Comparison of ENCODE assay signal across 25 mouse cellular contexts in the genomic region with DNA sequence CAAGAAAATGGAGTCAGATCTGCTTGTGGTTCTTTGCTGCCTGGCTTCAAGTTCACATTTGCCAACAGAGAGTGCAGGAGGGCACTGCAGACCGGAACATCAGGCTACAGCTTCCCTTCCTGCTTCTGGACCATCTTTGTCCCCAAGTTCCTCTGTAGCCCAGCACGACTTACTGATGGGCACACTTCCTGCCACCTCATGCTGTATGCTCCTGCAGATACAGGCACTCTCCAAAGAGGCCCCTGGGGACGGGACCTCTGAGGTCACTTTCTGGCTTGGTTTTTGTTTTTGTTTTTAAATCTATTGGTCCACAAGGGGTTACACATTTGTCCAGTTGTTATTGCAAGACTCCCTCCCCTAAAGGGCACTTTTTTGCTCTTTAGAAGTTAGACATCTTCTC. TPM values are rescaled to one million over a fixed set of nuclear protein-coding genes. Genes with fewer than 3 reads are reported as not detected.
DNase-seq lines count a peak whose midpoint lies in the region; ATAC-seq lines count a peak whose summit lies in the region.
"Had no signal": no experiment of that assay in that cellular context is flagged by ENCODE, and none has a peak within 500 bp of the region (broad histone marks: within the 10 kb centered on the region; RNA-seq: fewer than 3 reads in every experiment).

No protein-coding gene starts in this region.

- H3K9ac ChIP-seq in kidney, embryonic 14.5 days (ENCODE audit: low read depth, low read length) = no peak overlapping the region
- H3K9ac ChIP-seq in liver, embryonic 12.5 days = no peak overlapping the region
- H3K9ac ChIP-seq in midbrain, embryonic 11.5 days (ENCODE audit: low read length) = no peak overlapping the region
- H3K9ac ChIP-seq: limb, embryonic 13.5 days had no signal

- no peak overlapping the region for H3K4me2 ChIP-seq in kidney, embryonic 14.5 days (replicated peaks; ENCODE audit: low read depth, low read length)
- H3K4me2 ChIP-seq in liver, embryonic 12.5 days = no peak overlapping the region
- H3K4me2 ChIP-seq in midbrain, embryonic 11.5 days = no peak overlapping the region
- H3K4me2 ChIP-seq: limb, embryonic 13.5 days had no signal

- H3K27me3 ChIP-seq in kidney, embryonic 14.5 days (ENCODE audit: control insufficient read depth, insufficient read depth, low read length) = no peaks in the 10 kb centered on the region
- H3K27me3 ChIP-seq in liver, embryonic 12.5 days (replicated peaks) = no peaks in the 10 kb centered on the region
- H3K27me3 ChIP-seq in midbrain, embryonic 11.5 days (ENCODE audit: control insufficient read depth, insufficient read depth, low read length) = no peaks in the 10 kb centered on the region
- H3K27me3 ChIP-seq: limb, embryonic 13.5 days had no signal

- H3K9me3 ChIP-seq in kidney, embryonic 14.5 days (ENCODE audit: control insufficient read depth, low read length) = no peaks in the 10 kb centered on the region
- H3K9me3 ChIP-seq in liver, embryonic 12.5 days (replicated peaks) = no peaks in the 10 kb centered on the region
- H3K9me3 ChIP-seq in midbrain, embryonic 11.5 days (ENCODE audit: control insufficient read depth, low read length) = no peaks in the 10 kb centered on the region
- H3K9me3 ChIP-seq: G1E; heart, embryonic 10.5 days; limb, embryonic 13.5 days had no signal

- DNase-seq in adrenal gland, postnatal 14 days = peak; percentile 37
- no peak for DNase-seq in adrenal gland, adult 2 months
- DNase-seq in kidney, adult 11 months = peak; percentile 19
- DNase-seq in liver = no peak
- no peak for DNase-seq in midbrain, embryonic 11.5 days (ENCODE audit: low spot score, missing footprints)
- DNase-seq: adrenal gland, postnatal 25 days; cerebellum, adult 11-12 months; cerebellum, postnatal 14 days; gastrocnemius, postnatal 14 days; layer of hippocampus, postnatal 36 days; lung, adult 2 months; right cerebral cortex, postnatal 25 days; thymus, adult 18-20 months had no signal

- peaks cover 15% of the 10 kb centered on the region; the same call in 1 of the 2 replicates for H3K4me1 ChIP-seq in kidney, embryonic 14.5 days (ENCODE audit: control insufficient read depth, insufficient read depth, low read length)
- H3K4me1 ChIP-seq in liver, embryonic 12.5 days = peaks cover 23% of the 10 kb centered on the region; the same call in 1 of the 2 replicates
- no peaks in the 10 kb centered on the region for H3K4me1 ChIP-seq in brown adipose tissue, adult 24 weeks (ENCODE audit: control insufficient read depth, insufficient read depth, insufficient read length, low read length)
- no peaks in the 10 kb centered on the region for H3K4me1 ChIP-seq in midbrain, embryonic 11.5 days (ENCODE audit: control insufficient read depth, insufficient read depth, low read length)
- H3K4me1 ChIP-seq: limb, embryonic 13.5 days had no signal

- peaks cover 31% of the 10 kb centered on the region for H3K36me3 ChIP-seq in kidney, embryonic 14.5 days (ENCODE audit: control insufficient read depth, insufficient read depth, low read length)
- peaks cover 40% of the 10 kb centered on the region for H3K36me3 ChIP-seq in liver, embryonic 12.5 days
- peaks cover 2% of the 10 kb centered on the region for H3K36me3 ChIP-seq in midbrain, embryonic 11.5 days (ENCODE audit: control insufficient read depth, insufficient read depth, low read length)

- H3K27ac ChIP-seq in kidney, embryonic 14.5 days (ENCODE audit: low read depth, low read length) = no peak overlapping the region
- peak overlapping the region; percentile 64 for H3K27ac ChIP-seq in liver, embryonic 12.5 days
- H3K27ac ChIP-seq in brown adipose tissue, adult 24 weeks (replicated peaks; ENCODE audit: low read depth, low read length) = 0 out of 2 replicates have a peak overlapping the region, but pooled peaks have one; percentile 9
- no peak overlapping the region for H3K27ac ChIP-seq in midbrain, embryonic 11.5 days (ENCODE audit: low read depth, low read length)
- H3K27ac ChIP-seq: heart, embryonic 10.5 days; layer of hippocampus, adult 2 months; limb, embryonic 13.5 days had no signal

- WGBS in kidney, embryonic 14.5 days = 55% methylated on average over 3 of the region's 3 CpGs
- 30% methylated on average over 3 of the region's 3 CpGs for WGBS in liver, embryonic 12.5 days (ENCODE audit: insufficient replicate concordance)
- WGBS in midbrain, embryonic 11.5 days = 76% methylated on average over 3 of the region's 3 CpGs

- ATAC-seq in kidney, embryonic 14.5 days (ENCODE audit: low FRiP score, low TSS enrichment) = no peak
- ATAC-seq in liver, embryonic 12.5 days = no peak
- no peak for ATAC-seq in midbrain, embryonic 11.5 days (ENCODE audit: low FRiP score)
- ATAC-seq: activated CD4-positive, CD25-positive, alpha-beta regulatory T cell, adult 4 months; forebrain, embryonic 14.5 days; hindbrain, embryonic 16.5 days; intestine, embryonic 16.5 days had no signal

- no peak overlapping the region for H3K4me3 ChIP-seq in kidney, embryonic 14.5 days (ENCODE audit: low read length)
- H3K4me3 ChIP-seq in liver, embryonic 12.5 days = no peak overlapping the region
- no peak overlapping the region for H3K4me3 ChIP-seq in brown adipose tissue, adult 24 weeks (ENCODE audit: insufficient read depth, low read depth, low read length)
- no peak overlapping the region for H3K4me3 ChIP-seq in midbrain, embryonic 11.5 days (ENCODE audit: low read depth, low read length)
- H3K4me3 ChIP-seq: erythroblast, embryonic 14.5 days; heart, embryonic 10.5 days; layer of hippocampus, adult 2 months; limb, embryonic 13.5 days had no signal

RNA-seq across cellular contexts. Expression of a gene that starts 19.2 kb away (rescaled TPM):
- 34.1 and 45.0 TPM in 2 replicates for total RNA-seq in adrenal gland, postnatal 14 days (2021)
- 10 to 100 TPM; 44.7 to 49.4 TPM for total RNA-seq in adrenal gland, adult 2 months (2021)
- polyA plus RNA-seq in adrenal gland, adult 2 months (2012; rRNA removed) = 33.7 and 39.6 TPM in 2 replicates
- 91.1 and 103 TPM in 2 replicates for polyA plus RNA-seq in kidney, embryonic 14.5 days (2014; fragmentation: Nextera tagmentation; extraction: Ambion mirVana)
- 111 and 128 TPM in 2 replicates for polyA plus RNA-seq in liver, embryonic 12.5 days (2016; fragmentation: Nextera tagmentation; extraction: Ambion mirVana)
- polyA plus RNA-seq in brown adipose tissue, adult 24 weeks (2012; ENCODE audit: insufficient read depth, insufficient read length, missing spikeins) = 14.8 and 20.7 TPM in 2 replicates
- 71.6 and 75.5 TPM in 2 replicates for polyA plus RNA-seq in midbrain, embryonic 11.5 days (2014; fragmentation: Nextera tagmentation; extraction: Ambion mirVana)

RNA-seq across cellular contexts. Expression of a gene that starts 33.6 kb away (rescaled TPM):
- total RNA-seq in adrenal gland, postnatal 14 days (2021) = 81.5 and 90.2 TPM in 2 replicates
- total RNA-seq in adrenal gland, adult 2 months (2021) = 100 to 1,000 TPM in 1 of 2 experiments, 10 to 100 TPM in 1; 81.7 to 109 TPM
- 86.5 and 115 TPM in 2 replicates for polyA plus RNA-seq in adrenal gland, adult 2 months (2012; rRNA removed)
- 125 and 126 TPM in 2 replicates for polyA plus RNA-seq in kidney, embryonic 14.5 days (2014; fragmentation: Nextera tagmentation; extraction: Ambion mirVana)
- polyA plus RNA-seq in liver, embryonic 12.5 days (2016; fragmentation: Nextera tagmentation; extraction: Ambion mirVana) = 81.7 and 84.7 TPM in 2 replicates
- polyA plus RNA-seq in brown adipose tissue, adult 24 weeks (2012; ENCODE audit: insufficient read depth, insufficient read length, missing spikeins) = 67.3 and 75.5 TPM in 2 replicates
- polyA plus RNA-seq in midbrain, embryonic 11.5 days (2014; fragmentation: Nextera tagmentation; extraction: Ambion mirVana) = 109 and 110 TPM in 2 replicates

RNA-seq across cellular contexts. Expression of a gene that starts 33.7 kb away (rescaled TPM):
- 47.9 and 49.4 TPM in 2 replicates for total RNA-seq in adrenal gland, postnatal 14 days (2021)
- total RNA-seq in adrenal gland, adult 2 months (2021) = 10 to 100 TPM; 36.1 to 48.2 TPM
- 22.2 and 22.7 TPM in 2 replicates for polyA plus RNA-seq in adrenal gland, adult 2 months (2012; rRNA removed)
- polyA plus RNA-seq in kidney, embryonic 14.5 days (2014; fragmentation: Nextera tagmentation; extraction: Ambion mirVana) = 77.1 and 88.9 TPM in 2 replicates
- 22.3 and 22.6 TPM in 2 replicates for polyA plus RNA-seq in liver, embryonic 12.5 days (2016; fragmentation: Nextera tagmentation; extraction: Ambion mirVana)
- polyA plus RNA-seq in brown adipose tissue, adult 24 weeks (2012; ENCODE audit: insufficient read depth, insufficient read length, missing spikeins) = 25.2 and 30.1 TPM in 2 replicates
- 76.7 and 83.1 TPM in 2 replicates for polyA plus RNA-seq in midbrain, embryonic 11.5 days (2014; fragmentation: Nextera tagmentation; extraction: Ambion mirVana)

RNA-seq across cellular contexts. Expression of a gene that starts 57.8 kb away (rescaled TPM):
- 177 and 186 TPM in 2 replicates for total RNA-seq in adrenal gland, postnatal 14 days (2021)
- 100 to 1,000 TPM; 151 to 168 TPM for total RNA-seq in adrenal gland, adult 2 months (2021)
- polyA plus RNA-seq in adrenal gland, adult 2 months (2012; rRNA removed) = 94.8 and 108 TPM in 2 replicates
- polyA plus RNA-seq in kidney, embryonic 14.5 days (2014; fragmentation: Nextera tagmentation; extraction: Ambion mirVana) = 122 and 161 TPM in 2 replicates
- 96.0 and 96.7 TPM in 2 replicates for polyA plus RNA-seq in liver, embryonic 12.5 days (2016; fragmentation: Nextera tagmentation; extraction: Ambion mirVana)
- 190 and 193 TPM in 2 replicates for polyA plus RNA-seq in brown adipose tissue, adult 24 weeks (2012; ENCODE audit: insufficient read depth, insufficient read length, missing spikeins)
- 135 and 139 TPM in 2 replicates for polyA plus RNA-seq in midbrain, embryonic 11.5 days (2014; fragmentation: Nextera tagmentation; extraction: Ambion mirVana)

RNA-seq across cellular contexts. Expression of a gene that starts 57.8 kb away (rescaled TPM):
- 26.3 and 29.6 TPM in 2 replicates for total RNA-seq in adrenal gland, postnatal 14 days (2021)
- 10 to 100 TPM; 22.0 to 26.8 TPM for total RNA-seq in adrenal gland, adult 2 months (2021)
- 6.9 and 8.8 TPM in 2 replicates for polyA plus RNA-seq in adrenal gland, adult 2 months (2012; rRNA removed)
- 61.2 and 63.6 TPM in 2 replicates for polyA plus RNA-seq in kidney, embryonic 14.5 days (2014; fragmentation: Nextera tagmentation; extraction: Ambion mirVana)
- 40.6 and 41.7 TPM in 2 replicates for polyA plus RNA-seq in liver, embryonic 12.5 days (2016; fragmentation: Nextera tagmentation; extraction: Ambion mirVana)
- 21.4 and 27.2 TPM in 2 replicates for polyA plus RNA-seq in brown adipose tissue, adult 24 weeks (2012; ENCODE audit: insufficient read depth, insufficient read length, missing spikeins)
- polyA plus RNA-seq in midbrain, embryonic 11.5 days (2014; fragmentation: Nextera tagmentation; extraction: Ambion mirVana) = 82.4 and 91.3 TPM in 2 replicates

Comparison
In these comparisons a context has a peak if more than half of its experiments do, and no peak if none do; other contexts are left out.
1. DNase-seq: peak in adrenal gland, postnatal 14 days (single experiment) and kidney, adult 11 months (single experiment); none in adrenal gland, adult 2 months (single experiment), liver (single experiment) and midbrain, embryonic 11.5 days (single experiment).
2. H3K27ac ChIP-seq: peak in liver, embryonic 12.5 days (single experiment) and brown adipose tissue, adult 24 weeks (single experiment); none in kidney, embryonic 14.5 days (single experiment) and midbrain, embryonic 11.5 days (single experiment).